Mouse (Mus musculus): Measurements from ENCODE around the gene Sema6c.
A peak's percentile ranks its signal among the peaks of the same experiment; 100 is the strongest.
"Not testable (repeated sequence)": the region's sequence is repeated elsewhere in the genome, so short reads cannot be mapped to it uniquely, and the experiment has no call there.

Sema6c gene

GRCm38 (mm10) chr3:95159987-95160963 lies at the start of gene Sema6c:
TSS of gene Sema6c (plus strand) at chr3:95160457.
- DNase-seq = peak; percentile 87

GRCm38 (mm10) chr3:95110911-95111726 lies 49.1 kb upstream of the Sema6c start, which contains the start of gene Vps72:
TSS of gene Vps72 (plus strand) at chr3:95111022.
- DNase-seq = peak; percentile 88 to 92

GRCm38 (mm10) chr3:95112760-95113159 lies 47.5 kb upstream of the Sema6c start:
- no peak for DNase-seq

GRCm38 (mm10) chr3:95117751-95118150 lies 42.5 kb upstream of the Sema6c start:
- no peak for DNase-seq

- DNase-seq = no peak
Measured at GRCm38 (mm10) chr3:95121580-95121979, 38.7 kb upstream of the Sema6c start.

- no peak for DNase-seq
Measured at GRCm38 (mm10) chr3:95124246-95124645, 36.0 kb upstream of the Sema6c start, which contains the start of gene Tmod4. TSS of gene Tmod4 (plus strand) at chr3:95124476.

GRCm38 (mm10) chr3:95124972-95125371 lies 35.3 kb upstream of the Sema6c start:
- DNase-seq = no peak

GRCm38 (mm10) chr3:95129226-95129651 lies 31.0 kb upstream of the Sema6c start:
- peak; percentile 80 to 83 for DNase-seq

GRCm38 (mm10) chr3:95130081-95130480 lies 30.2 kb upstream of the Sema6c start:
- DNase-seq = peak; percentile 29 to 58

GRCm38 (mm10) chr3:95132389-95132788 lies 27.9 kb upstream of the Sema6c start:
- not testable (repeated sequence) for DNase-seq

GRCm38 (mm10) chr3:95133176-95133575 lies 27.1 kb upstream of the Sema6c start:
- DNase-seq = no peak

- DNase-seq = peak; percentile 93 to 97
Measured at GRCm38 (mm10) chr3:95133680-95134101, 26.6 kb upstream of the Sema6c start, which contains the start of the genes Scnm1 and Lysmd1. TSS of gene Scnm1 (minus strand) at chr3:95134011. TSS of gene Lysmd1 (plus strand) at chr3:95134088.

- not testable (repeated sequence) for DNase-seq
Measured at GRCm38 (mm10) chr3:95134133-95134532, 26.1 kb upstream of the Sema6c start.

- peak; percentile 79 to 81 for DNase-seq
Measured at GRCm38 (mm10) chr3:95135023-95135422, 25.2 kb upstream of the Sema6c start.

GRCm38 (mm10) chr3:95135433-95136052 lies 24.7 kb upstream of the Sema6c start:
- DNase-seq = no peak

- DNase-seq = no peak
Measured at GRCm38 (mm10) chr3:95136336-95136735, 23.9 kb upstream of the Sema6c start.

GRCm38 (mm10) chr3:95139586-95140288 lies 20.5 kb upstream of the Sema6c start:
- DNase-seq = peak; percentile 89 to 90

- DNase-seq = no peak
Measured at GRCm38 (mm10) chr3:95140289-95140595, 20.0 kb upstream of the Sema6c start.

- DNase-seq = no peak
Measured at GRCm38 (mm10) chr3:95140795-95141194, 19.5 kb upstream of the Sema6c start.

GRCm38 (mm10) chr3:95141474-95141873 lies 18.8 kb upstream of the Sema6c start:
- no peak for DNase-seq

- no peak for DNase-seq
Measured at GRCm38 (mm10) chr3:95141952-95142616, 18.2 kb upstream of the Sema6c start, which contains the start of gene Tnfaip8l2. TSS of gene Tnfaip8l2 (minus strand) at chr3:95142360.

All from kidney, adult 8-10 months (tissue).